Mouse (Mus musculus): ENCODE data around the gene Ssc5d. TPM values are rescaled to one million over a fixed set of nuclear protein-coding genes. Genes with fewer than 3 reads are reported as not detected.

Ssc5d gene
- total and polyA plus RNA-seq, 3 experiments, result 0.09 to 1.6 (median 0.30) TPM

GRCm38 (mm10) chr7:4937392-4937791 is 11.8 kb downstream of the Ssc5d start (continued):
- no peak for TF ChIP-seq ZC3H11A (IDR thresholded peaks at IDR 0.05; ENCODE audit: low read depth, low read length)

DNA sequence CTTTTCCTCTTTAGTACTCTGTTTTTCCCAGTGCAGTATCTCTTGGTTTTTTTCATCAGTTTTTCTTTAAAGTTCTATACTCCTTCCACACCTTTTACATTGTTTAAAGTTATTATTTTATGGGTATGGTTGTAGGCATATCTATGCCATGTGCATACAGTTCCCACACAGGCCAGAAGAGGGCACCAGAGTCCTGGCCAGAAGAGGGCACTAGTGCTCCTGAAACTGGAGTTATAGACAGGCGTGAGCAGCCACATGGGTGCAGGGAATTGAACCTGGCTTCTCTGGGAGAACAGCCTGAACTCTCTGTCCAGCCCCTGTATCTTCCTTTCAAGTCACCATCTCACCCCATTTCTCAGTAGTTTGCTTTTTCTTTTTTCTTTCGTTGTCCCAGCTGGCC is 12.9 kb downstream of the Ssc5d start:
- TF ChIP-seq ELF1 (IDR thresholded peaks at IDR 0.05; ENCODE audit: low read depth, low read length) (no peak), HCFC1 (IDR thresholded peaks at IDR 0.05; ENCODE audit: low read depth, low read length) (no peak; the same call in 1 of the 2 replicates), USF2 (conservative IDR thresholded peaks at IDR 0.05; ENCODE audit: low read depth, low read length) (no peak), MXI1 (IDR thresholded peaks at IDR 0.05; ENCODE audit: low read depth, low read length) (no peak), ZNF384 (IDR thresholded peaks at IDR 0.05; ENCODE audit: low read depth, low read length) (no peak), UBTF (IDR thresholded peaks at IDR 0.05; ENCODE audit: low read depth, low read length) (no peak), MYC (IDR thresholded peaks at IDR 0.05; ENCODE audit: low read depth, low read length) (peak; percentile 92), ZKSCAN1 (IDR thresholded peaks at IDR 0.05; ENCODE audit: borderline replicate concordance, low read depth, low read length) (no peak), ZC3H11A (IDR thresholded peaks at IDR 0.05; ENCODE audit: low read depth, low read length) (no peak), POLR2AphosphoS2 (IDR thresholded peaks at IDR 0.05; ENCODE audit: low read depth, low read length) (no peak), PAX5 (IDR thresholded peaks at IDR 0.05; ENCODE audit: low read length) (no peak), CTCF (conservative IDR thresholded peaks at IDR 0.05 in 1 of 2, IDR thresholded peaks at IDR 0.05 in 1 of 2; ENCODE audit: low read depth in 2 of 2, low read length in 2 of 2) (peak; percentile 93 to 99), ZMIZ1 (IDR thresholded peaks at IDR 0.05; ENCODE audit: low read depth, low read length) (no peak), CHD2 (IDR thresholded peaks at IDR 0.05; ENCODE audit: low read length) (no peak), SMC3 (IDR thresholded peaks at IDR 0.05; ENCODE audit: low read depth, low read length) (peak; percentile 62), POLR2A (IDR thresholded peaks at IDR 0.05; ENCODE audit: low read depth, low read length) (no peak), SIN3A (IDR thresholded peaks at IDR 0.05; ENCODE audit: low read length) (no peak), MAX (IDR thresholded peaks at IDR 0.05; ENCODE audit: low read length) (peak; percentile 54; the same call in 1 of the 2 replicates), E2F4 (IDR thresholded peaks at IDR 0.05; ENCODE audit: insufficient replicate concordance, low read depth, low read length) (no peak), USF1 (IDR thresholded peaks at IDR 0.05; ENCODE audit: low read depth, low read length) (no peak), JUN (IDR thresholded peaks at IDR 0.05; ENCODE audit: insufficient read depth, low read depth, low read length) (no peak), MAZ (IDR thresholded peaks at IDR 0.05; ENCODE audit: low read depth, low read length) (no peak), BHLHE40 (IDR thresholded peaks at IDR 0.05; ENCODE audit: low read depth, low read length) (no peak), TBP (conservative IDR thresholded peaks at IDR 0.05; ENCODE audit: low read depth, low read length) (no peak), ETS1 (conservative IDR thresholded peaks at IDR 0.05; ENCODE audit: low read depth, low read length) (no peak), NRF1 (IDR thresholded peaks at IDR 0.05; ENCODE audit: low read depth, low read length) (no peak), RAD21 (IDR thresholded peaks at IDR 0.05; ENCODE audit: low read depth, low read length) (peak; percentile 64), JUND (conservative IDR thresholded peaks at IDR 0.05; ENCODE audit: low read depth, low read length) (peak; percentile 42; the same call in 1 of the 2 replicates), NELFE (IDR thresholded peaks at IDR 0.05; ENCODE audit: low read depth, low read length) (peak; percentile 38; the same call in 1 of the 2 replicates), IRF4 (IDR thresholded peaks at IDR 0.05; ENCODE audit: low read depth, low read length) (peak; percentile 35; the same call in 1 of the 2 replicates), KAT2A (IDR thresholded peaks at IDR 0.05; ENCODE audit: insufficient replicate concordance, low read length) (no peak)
- Histone ChIP-seq H3K9ac (ENCODE audit: insufficient read depth, low read depth) (no peak overlapping the region), H3K27me3 (replicated peaks) (no peaks in the 10 kb centered on the region), H3K36me3 (replicated peaks in 1 of 2; ENCODE audit: control insufficient read depth in 1 of 2, insufficient read depth in 1 of 2, low read length in 1 of 2) (peaks cover 0 to 2% of the 10 kb centered on the region in 2 experiments), H3K27ac (ENCODE audit: insufficient read depth, low read depth) (no peak overlapping the region), H3K79me2 (replicated peaks; ENCODE audit: control insufficient read depth, extremely low read depth, insufficient read depth, poor library complexity, severe bottlenecking) (no peaks in the 10 kb centered on the region), H3K9me3 (replicated peaks; ENCODE audit: low read length) (peaks cover 5% of the 10 kb centered on the region), H3K4me2 (ENCODE audit: insufficient read depth, low read depth, poor library complexity, severe bottlenecking) (no peak overlapping the region), H3K4me1 (ENCODE audit: control insufficient read depth in 1 of 2, insufficient read depth in 2 of 2) (peaks cover 6 to 31% of the 10 kb centered on the region in 2 experiments), H3K4me3 (replicated peaks in 1 of 3; ENCODE audit: low read depth in 2 of 3, low read length in 2 of 3, poor library complexity in 1 of 3) (no peak overlapping the region)
- in situ Hi-C loops (cut with MboI; ENCODE audit: low pct_ligation_motif_present, low pct_unique_long_range_greater_than_20kb, low sequenced_read_pairs) (no loop called here), dilution Hi-C loops (cut with MboI; ENCODE audit: extremely low pct_ligation_motif_present, extremely low pct_unique_long_range_greater_than_20kb, low sequenced_read_pairs) (no loop called here)
- DNase-seq (ENCODE audit: extremely low read depth), result peak; percentile 73
